Mouse (Mus musculus): ENCODE results near the gene Clk4. TPM values are rescaled to one million over a fixed set of nuclear protein-coding genes. Genes with fewer than 3 reads are reported as not detected.
A peak's percentile ranks its signal among the peaks of the same experiment; 100 is the strongest.

The Clk4 gene
- total and polyA plus RNA-seq, 3 experiments = 47.9 to 244 (median 61.0) TPM

- H3K4me3 ChIP-seq (ENCODE audit: control insufficient read depth in 1 of 2, insufficient read depth in 1 of 2, low read depth in 2 of 2, low read length in 2 of 2) = no peak overlapping the region
- TF ChIP-seq ETS1 (IDR thresholded peaks at IDR 0.05; ENCODE audit: low read depth, low read length) (no peak), MAFK (IDR thresholded peaks at IDR 0.05; ENCODE audit: borderline replicate concordance, low read depth, low read length) (no peak), CTCF (IDR thresholded peaks at IDR 0.05 in 2 of 3, conservative IDR thresholded peaks at IDR 0.05 in 1 of 3; ENCODE audit: control insufficient read depth in 1 of 3, insufficient read depth in 1 of 3, low read depth in 2 of 3, low read length in 3 of 3, poor library complexity in 1 of 3, severe bottlenecking in 1 of 3) (no peak), CHD2 (IDR thresholded peaks at IDR 0.05; ENCODE audit: low read length) (no peak), MEF2A (IDR thresholded peaks at IDR 0.05; ENCODE audit: extremely low read depth, insufficient replicate concordance, low read depth, low read length, poor library complexity, severe bottlenecking) (no peak), SIN3A (IDR thresholded peaks at IDR 0.05; ENCODE audit: low read length) (no peak), MYC (IDR thresholded peaks at IDR 0.05; ENCODE audit: low read depth, low read length) (no peak), UBTF (IDR thresholded peaks at IDR 0.05; ENCODE audit: borderline replicate concordance, insufficient read depth, low read depth, low read length) (no peak), POLR2AphosphoS5 (IDR thresholded peaks at IDR 0.05; ENCODE audit: borderline replicate concordance, low read depth, low read length) (no peak), RCOR1 (IDR thresholded peaks at IDR 0.05; ENCODE audit: low read depth, low read length) (no peak), ZNF384 (IDR thresholded peaks at IDR 0.05; ENCODE audit: low read depth, low read length) (no peak), MXI1 (IDR thresholded peaks at IDR 0.05; ENCODE audit: low read depth, low read length) (no peak), TAL1 (IDR thresholded peaks at IDR 0.05; ENCODE audit: low read length) (no peak), MAZ (IDR thresholded peaks at IDR 0.05; ENCODE audit: low read depth, low read length) (no peak), NRF1 (IDR thresholded peaks at IDR 0.05; ENCODE audit: insufficient read depth, low read depth, low read length, poor library complexity, severe bottlenecking) (no peak)
- no peaks in the 10 kb centered on the region for H3K9me3 ChIP-seq (replicated peaks; ENCODE audit: insufficient read depth, low read length)
- H3K27ac ChIP-seq (ENCODE audit: control insufficient read depth, low read depth, low read length) = no peak overlapping the region
- no peaks in the 10 kb centered on the region for H3K4me1 ChIP-seq (ENCODE audit: control insufficient read depth in 1 of 2, insufficient read depth in 2 of 2, low read length in 2 of 2)
- no peaks in the 10 kb centered on the region for H3K36me3 ChIP-seq (ENCODE audit: control insufficient read depth in 1 of 2, insufficient read depth in 2 of 2, low read length in 2 of 2)
- H3K27me3 ChIP-seq (ENCODE audit: control insufficient read depth in 1 of 2, insufficient read depth in 2 of 2, low read length in 2 of 2) = no peaks in the 10 kb centered on the region
- H3K9ac ChIP-seq (ENCODE audit: control insufficient read depth, low read depth, low read length, poor library complexity, severe bottlenecking) = no peak overlapping the region
- no peaks in the 10 kb centered on the region for H3K79me2 ChIP-seq (ENCODE audit: control insufficient read depth, insufficient read depth, low read length, poor library complexity)
- DNase-seq (ENCODE audit: low read depth, low spot score) = peak; percentile 24
Measured at GRCm38 (mm10) chr11:51328387-51328942, 66.9 kb downstream of the Clk4 start.

GRCm38 (mm10) chr11:51329837-51330714 is 68.5 kb downstream of the Clk4 start:
- Histone ChIP-seq H3K9ac (ENCODE audit: control insufficient read depth, low read depth, low read length, poor library complexity, severe bottlenecking) (no peak overlapping the region), H3K9me3 (replicated peaks; ENCODE audit: insufficient read depth, low read length) (no peaks in the 10 kb centered on the region), H3K79me2 (ENCODE audit: control insufficient read depth, insufficient read depth, low read length, poor library complexity) (no peaks in the 10 kb centered on the region), H3K36me3 (ENCODE audit: control insufficient read depth in 1 of 2, insufficient read depth in 2 of 2, low read length in 2 of 2) (no peaks in the 10 kb centered on the region), H3K27me3 (ENCODE audit: control insufficient read depth in 1 of 2, insufficient read depth in 2 of 2, low read length in 2 of 2) (no peaks in the 10 kb centered on the region), H3K4me3 (ENCODE audit: control insufficient read depth in 1 of 2, insufficient read depth in 1 of 2, low read depth in 2 of 2, low read length in 2 of 2) (no peak overlapping the region), H3K27ac (ENCODE audit: control insufficient read depth, low read depth, low read length) (no peak overlapping the region), H3K4me1 (ENCODE audit: control insufficient read depth in 1 of 2, insufficient read depth in 2 of 2, low read length in 2 of 2) (no peaks in the 10 kb centered on the region)
- TF ChIP-seq NRF1 (IDR thresholded peaks at IDR 0.05; ENCODE audit: insufficient read depth, low read depth, low read length, poor library complexity, severe bottlenecking) (no peak), ZC3H11A (IDR thresholded peaks at IDR 0.05; ENCODE audit: low read depth, low read length) (no peak), TAL1 (IDR thresholded peaks at IDR 0.05; ENCODE audit: low read length) (no peak), RAD21 (IDR thresholded peaks at IDR 0.05; ENCODE audit: low read depth, low read length) (no peak), ZMIZ1 (IDR thresholded peaks at IDR 0.05; ENCODE audit: low read depth, low read length) (no peak), EP300 (IDR thresholded peaks at IDR 0.05; ENCODE audit: low read depth in 1 of 2, low read length in 2 of 2) (no peak), MEF2A (IDR thresholded peaks at IDR 0.05; ENCODE audit: extremely low read depth, insufficient replicate concordance, low read depth, low read length, poor library complexity, severe bottlenecking) (no peak), BHLHE40 (IDR thresholded peaks at IDR 0.05; ENCODE audit: borderline replicate concordance, low read depth, low read length) (no peak), USF1 (IDR thresholded peaks at IDR 0.05; ENCODE audit: low read depth, low read length) (no peak), POLR2AphosphoS5 (IDR thresholded peaks at IDR 0.05; ENCODE audit: borderline replicate concordance, low read depth, low read length) (no peak), MYB (IDR thresholded peaks at IDR 0.05; ENCODE audit: low read depth, low read length) (no peak), GABPA (IDR thresholded peaks at IDR 0.05; ENCODE audit: low read depth, low read length) (no peak), MAX (IDR thresholded peaks at IDR 0.05; ENCODE audit: low read length) (no peak), USF2 (IDR thresholded peaks at IDR 0.05; ENCODE audit: borderline replicate concordance in 1 of 2, insufficient read depth in 1 of 2, low read depth in 1 of 2, low read length in 2 of 2) (no peak), CTCF (IDR thresholded peaks at IDR 0.05 in 2 of 3, conservative IDR thresholded peaks at IDR 0.05 in 1 of 3; ENCODE audit: control insufficient read depth in 1 of 3, insufficient read depth in 1 of 3, low read depth in 2 of 3, low read length in 3 of 3, poor library complexity in 1 of 3, severe bottlenecking in 1 of 3) (no peak), CHD2 (IDR thresholded peaks at IDR 0.05; ENCODE audit: low read length) (no peak), SIN3A (IDR thresholded peaks at IDR 0.05; ENCODE audit: low read length) (no peak), MYC (IDR thresholded peaks at IDR 0.05; ENCODE audit: low read depth, low read length) (no peak)
- DNase-seq (ENCODE audit: low read depth, low spot score) = no peak

Data from MEL (cell line).